Mouse (Mus musculus): Measurements from ENCODE around the gene Terf2.
"Not testable (repeated sequence)": the region's sequence is repeated elsewhere in the genome, so short reads cannot be mapped to it uniquely, and the experiment has no call there.

Gene Terf2

GRCm38 (mm10) chr8:107056076-107056972, 40.0 kb downstream of the Terf2 start, which contains the start of the genes Cog8 and Nip7:
TSS of gene Cog8 (minus strand) at chr8:107056689.
TSS of gene Nip7 (plus strand) at chr8:107056877.
- DNase-seq, result peak; percentile 96 to 98

GRCm38 (mm10) chr8:107052046-107052445, 44.3 kb downstream of the Terf2 start:
- DNase-seq, result no peak

GRCm38 (mm10) chr8:107049480-107049879, 46.9 kb downstream of the Terf2 start:
- no peak for DNase-seq

GRCm38 (mm10) chr8:107048061-107048941, 48.0 kb downstream of the Terf2 start, which contains the start of gene Pdf:
TSS of gene Pdf (minus strand) at chr8:107048614.
- DNase-seq, result peak; percentile 85 to 92

- no peak for DNase-seq
Measured at GRCm38 (mm10) chr8:107046976-107047375, 49.4 kb downstream of the Terf2 start.

GRCm38 (mm10) chr8:107045478-107045877, 50.9 kb downstream of the Terf2 start:
- no peak for DNase-seq

- DNase-seq, result no peak
Measured at GRCm38 (mm10) chr8:107040632-107041031, 55.7 kb downstream of the Terf2 start.

GRCm38 (mm10) chr8:107036626-107037025, 59.7 kb downstream of the Terf2 start:
- DNase-seq, result no peak

GRCm38 (mm10) chr8:107035641-107036040, 60.7 kb downstream of the Terf2 start:
- no peak for DNase-seq

GRCm38 (mm10) chr8:107033609-107034008, 62.7 kb downstream of the Terf2 start:
- DNase-seq, result not testable (repeated sequence)

- no peak for DNase-seq
Measured at GRCm38 (mm10) chr8:107031577-107032090, 64.7 kb downstream of the Terf2 start.

- peak; percentile 97 to 99 for DNase-seq
Measured at GRCm38 (mm10) chr8:107030650-107031576, 65.4 kb downstream of the Terf2 start, which contains the start of gene Vps4a. TSS of gene Vps4a (plus strand) at chr8:107031222.

- no peak for DNase-seq
Measured at GRCm38 (mm10) chr8:107030058-107030457, 66.3 kb downstream of the Terf2 start.

GRCm38 (mm10) chr8:107029310-107029709, 67.0 kb downstream of the Terf2 start:
- DNase-seq, result no peak

- no peak for DNase-seq
Measured at GRCm38 (mm10) chr8:107023479-107023878, 72.9 kb downstream of the Terf2 start.

Data from lung, postnatal 4 days (tissue).